Mouse (Mus musculus) cerebellum, adult 2 months (tissue): ENCODE data around the gene Rab3d.

Source experiments
- CTCF ChIP-seq: fragments of 200-500 bp; IDR thresholded peaks from 2 replicates; pipeline ENCODE4 v1.5.1; 2011; ENCODE audit warnings: low read depth, mild to moderate bottlenecking, control low read depth, low read length, moderate library complexity, borderline replicate concordance; ENCODE audit not compliant: insufficient read depth
- POLR2A ChIP-seq: fragments of 200-500 bp; IDR thresholded peaks from 2 replicates; pipeline ENCODE4 v1.6.1; 2011; ENCODE audit warnings: low read length, control low read depth, borderline replicate concordance; ENCODE audit not compliant: insufficient read depth

- TF ChIP-seq CTCF (no peak), POLR2A (no peak)
These were observed 7.5 kb upstream of the Rab3d start for GRCm38 (mm10) chr9:21925506-21925905.
